Mouse (Mus musculus) CH12.LX (cell line): Measurements from ENCODE around the gene Ppp1r9b. TPM values are rescaled to one million over a fixed set of nuclear protein-coding genes. Genes with fewer than 3 reads are reported as not detected.

Source experiments
- DNase-seq: peaks from one replicate; pipeline ENCODE4 v3.0.0-alpha.2; 2013; ENCODE audit errors: extremely low read depth
- H3K27ac ChIP-seq: 2 replicates; pipeline ENCODE4 v1.5.1; 2012; ENCODE audit warnings: low read depth, mild to moderate bottlenecking, control low read depth, moderate library complexity; ENCODE audit not compliant: insufficient read depth
- H3K27me3 ChIP-seq: replicated peaks from 2 replicates; pipeline ENCODE3; 2012; ENCODE audit warnings: inconsistent platforms
- H3K36me3 ChIP-seq, 2 experiments: replicated peaks in 1 of 2; 2 replicates each; pipeline versions ENCODE3 to v1.6.1; 2012; ENCODE audit warnings: inconsistent platforms in 1 of 2, low read length in 1 of 2, mild to moderate bottlenecking in 1 of 2, mixed read lengths in 1 of 2, moderate library complexity in 1 of 2; ENCODE audit not compliant: control insufficient read depth in 1 of 2, insufficient read depth in 1 of 2
- H3K4me1 ChIP-seq, 2 experiments: 2 replicates each; pipeline ENCODE4 v1.6.1; 2012; ENCODE audit warnings: inconsistent platforms in 1 of 2, moderate library complexity in 1 of 2; ENCODE audit not compliant: insufficient read depth in 2 of 2, control insufficient read depth in 1 of 2
- H3K4me2 ChIP-seq: 2 replicates; pipeline ENCODE4 v1.6.1; 2012; ENCODE audit warnings: low read depth, mild to moderate bottlenecking, control low read depth; ENCODE audit not compliant: poor library complexity, insufficient read depth, severe bottlenecking
- H3K4me3 ChIP-seq, 3 experiments: fragments of 150-350 bp in 1 of 3; sonication (generic) in 1 of 3; replicated peaks in 1 of 3; 2 replicates each; pipeline versions ENCODE3 to v1.5.1; 2011 to 2012; ENCODE audit warnings: low read depth in 2 of 3, low read length in 2 of 3, mild to moderate bottlenecking in 2 of 3, moderate library complexity in 2 of 3, control low read depth in 1 of 3, improper control_type of control experiment in 1 of 3, inconsistent platforms in 1 of 3, mixed read lengths in 1 of 3; ENCODE audit not compliant: poor library complexity in 1 of 3
- H3K79me2 ChIP-seq: replicated peaks from 2 replicates; pipeline ENCODE4 v1.6.1; 2012; ENCODE audit warnings: mild to moderate bottlenecking, moderate library complexity; ENCODE audit not compliant: control insufficient read depth, poor library complexity, insufficient read depth, severe bottlenecking; ENCODE audit errors: extremely low read depth
- H3K9ac ChIP-seq: 2 replicates; pipeline ENCODE4 v1.6.1; 2012; ENCODE audit warnings: low read depth, mild to moderate bottlenecking, control low read depth, moderate library complexity; ENCODE audit not compliant: insufficient read depth
- H3K9me3 ChIP-seq: replicated peaks from 2 replicates; pipeline ENCODE3; 2012; ENCODE audit warnings: low read length, inconsistent platforms, mixed read lengths
- CHD2 ChIP-seq: IDR thresholded peaks from 2 replicates; pipeline ENCODE4 v1.6.1; 2011; ENCODE audit warnings: low read length, improper control_type of control experiment
- JUN ChIP-seq: IDR thresholded peaks from 2 replicates; pipeline ENCODE4 v1.6.1; 2011; ENCODE audit warnings: low read depth, mild to moderate bottlenecking, low read length, improper control_type of control experiment, moderate library complexity; ENCODE audit not compliant: insufficient read depth
- MAFK ChIP-seq: IDR thresholded peaks from 2 replicates; pipeline ENCODE4 v1.6.1; 2011; ENCODE audit warnings: low read length, improper control_type of control experiment; ENCODE audit not compliant: insufficient replicate concordance
- MAX ChIP-seq: IDR thresholded peaks from 2 replicates; pipeline ENCODE4 v1.6.1; 2011; ENCODE audit warnings: low read length, improper control_type of control experiment
- MEF2A ChIP-seq: IDR thresholded peaks from 2 replicates; pipeline ENCODE4 v1.6.1; 2014; ENCODE audit warnings: low read depth, mild to moderate bottlenecking, inconsistent platforms, low read length, improper control_type of control experiment, borderline replicate concordance
- NELFE ChIP-seq: IDR thresholded peaks from 2 replicates; pipeline ENCODE4 v1.6.1; 2011; ENCODE audit warnings: low read depth, low read length, improper control_type of control experiment
- RAD21 ChIP-seq: IDR thresholded peaks from 2 replicates; pipeline ENCODE4 v1.6.1; 2011; ENCODE audit warnings: low read depth, mild to moderate bottlenecking, low read length, improper control_type of control experiment, moderate library complexity
- TCF12 ChIP-seq: IDR thresholded peaks from 2 replicates; pipeline ENCODE4 v1.6.1; 2014; ENCODE audit warnings: low read depth, mild to moderate bottlenecking, inconsistent platforms, low read length, improper control_type of control experiment
- ZC3H11A ChIP-seq: IDR thresholded peaks from 2 replicates; pipeline ENCODE4 v1.6.1; 2012; ENCODE audit warnings: low read depth, mild to moderate bottlenecking, inconsistent platforms, low read length, improper control_type of control experiment
- ZKSCAN1 ChIP-seq: IDR thresholded peaks from 2 replicates; pipeline ENCODE4 v1.6.1; 2012; ENCODE audit warnings: low read depth, inconsistent platforms, low read length, improper control_type of control experiment, borderline replicate concordance
- ZNF384 ChIP-seq: IDR thresholded peaks from 2 replicates; pipeline ENCODE4 v1.6.1; 2012; ENCODE audit warnings: low read depth, low read length, improper control_type of control experiment, inconsistent platforms
- dilution Hi-C: fragments of 300-500 bp; cut with MboI; formaldehyde crosslinking; loops from 2 replicates; pipeline ENCODE4 v1.14.3; 2020; ENCODE audit warnings: low sequenced_read_pairs; ENCODE audit not compliant: extremely low pct_unique_long_range_greater_than_20kb, extremely low pct_ligation_motif_present
- in situ Hi-C: fragments of 300-500 bp; cut with MboI; formaldehyde crosslinking; loops from 3 replicates; pipeline ENCODE4 v1.14.3; 2019; ENCODE audit warnings: low sequenced_read_pairs, low pct_ligation_motif_present, low pct_unique_long_range_greater_than_20kb, mixed read lengths
- polyA plus RNA-seq: library from polyadenylated mRNA; unstranded; fragments of >175 nt; gene quantifications from 2 replicates; pipeline ENCODE4 v1.2.1, GENCODE M21; 2012; ENCODE audit warnings: low read depth; ENCODE audit not compliant: insufficient read length
- total RNA-seq, 2 experiments: library from RNA; depleted of rRNA; stranded (reverse); fragments of 300-350 nt in 1 of 2; fragments of >200 nt in 1 of 2; gene quantifications; 2 replicates each; pipeline ENCODE4 v1.2.3; 2012 to 2014

The Ppp1r9b gene
- total and polyA plus RNA-seq, 3 experiments = 7.8 to 21.8 (median 21.2) TPM

GRCm38 (mm10) chr11:95053062-95053461, 62.2 kb downstream of the Ppp1r9b start:
- Histone ChIP-seq H3K4me1 (peaks cover 0 to 5% of the 10 kb centered on the region in 2 experiments; a peak in 2 of 4 replicates), H3K27ac (no peak overlapping the region), H3K79me2 (no peaks in the 10 kb centered on the region), H3K27me3 (no peaks in the 10 kb centered on the region), H3K4me2 (no peak overlapping the region), H3K9me3 (no peaks in the 10 kb centered on the region), H3K4me3 (no peak overlapping the region), H3K9ac (no peak overlapping the region), H3K36me3 (peaks cover 72 to 83% of the 10 kb centered on the region in 2 experiments)
- in situ Hi-C loops (no loop called here), dilution Hi-C loops (no loop called here)
- TF ChIP-seq MAFK (no peak), TCF12 (no peak), ZKSCAN1 (no peak), ZNF384 (no peak), MEF2A (no peak), MAX (no peak), RAD21 (no peak), NELFE (no peak), CHD2 (no peak), JUN (no peak), ZC3H11A (no peak)
- DNase-seq = no peak

Other genes with a start within 250 kb of the Ppp1r9b start
- 0.21 TPM in 1 of 2 replicates, not detected in the other for gene Cdc34b, start 249.3 kb upstream of the Ppp1r9b start, total RNA-seq (2012; rRNA removed)
- 0.19 TPM in 1 of 2 replicates, not detected in the other for gene Cdc34b, start 249.3 kb upstream of the Ppp1r9b start, total RNA-seq (2014; rRNA removed)
- not detected in 2 replicates for gene Cdc34b, start 249.3 kb upstream of the Ppp1r9b start, polyA plus RNA-seq
- gene Tmem92, start 208.3 kb upstream of the Ppp1r9b start, total RNA-seq (2012; rRNA removed) = 0.17 TPM in 1 of 2 replicates, not detected in the other
- not detected in 2 replicates for gene Tmem92, start 208.3 kb upstream of the Ppp1r9b start, total RNA-seq (2014; rRNA removed)
- gene Tmem92, start 208.3 kb upstream of the Ppp1r9b start, polyA plus RNA-seq = not detected in 2 replicates
- 0.13 TPM in 2 replicates for gene Col1a1, start 54.8 kb upstream of the Ppp1r9b start, total RNA-seq (2012; rRNA removed)
- gene Col1a1, start 54.8 kb upstream of the Ppp1r9b start, total RNA-seq (2014; rRNA removed) = not detected in 2 replicates
- gene Col1a1, start 54.8 kb upstream of the Ppp1r9b start, polyA plus RNA-seq = 0.11 and 0.16 TPM in 2 replicates
- gene Hils1, start 23.4 kb upstream of the Ppp1r9b start, total RNA-seq (2012; rRNA removed) = not detected in 2 replicates
- gene Hils1, start 23.4 kb upstream of the Ppp1r9b start, total RNA-seq (2014; rRNA removed) = not detected in 2 replicates
- not detected in 2 replicates for gene Hils1, start 23.4 kb upstream of the Ppp1r9b start, polyA plus RNA-seq
- 0.08 and 0.34 TPM in 2 replicates for gene Sgca, start 14.7 kb upstream of the Ppp1r9b start, total RNA-seq (2012; rRNA removed)
- not detected in 2 replicates for gene Sgca, start 14.7 kb upstream of the Ppp1r9b start, total RNA-seq (2014; rRNA removed)
- 0.39 and 0.45 TPM in 2 replicates for gene Sgca, start 14.7 kb upstream of the Ppp1r9b start, polyA plus RNA-seq
- gene Samd14, start 18.8 kb downstream of the Ppp1r9b start, total RNA-seq (2012; rRNA removed) = 0.04 and 0.17 TPM in 2 replicates
- 0.07 TPM in 1 of 2 replicates, not detected in the other for gene Samd14, start 18.8 kb downstream of the Ppp1r9b start, total RNA-seq (2014; rRNA removed)
- gene Samd14, start 18.8 kb downstream of the Ppp1r9b start, polyA plus RNA-seq = not detected in 2 replicates
- gene Pdk2, start 50.3 kb downstream of the Ppp1r9b start, total RNA-seq (2012; rRNA removed) = not detected in 2 replicates
- gene Pdk2, start 50.3 kb downstream of the Ppp1r9b start, total RNA-seq (2014; rRNA removed) = not detected in 2 replicates
- not detected in 2 replicates for gene Pdk2, start 50.3 kb downstream of the Ppp1r9b start, polyA plus RNA-seq
- gene Itga3, start 85.8 kb downstream of the Ppp1r9b start, total RNA-seq (2012; rRNA removed) = 34.9 and 53.0 TPM in 2 replicates
- 5.5 and 5.8 TPM in 2 replicates for gene Itga3, start 85.8 kb downstream of the Ppp1r9b start, total RNA-seq (2014; rRNA removed)
- 8.3 and 9.0 TPM in 2 replicates for gene Itga3, start 85.8 kb downstream of the Ppp1r9b start, polyA plus RNA-seq
- 0.21 and 0.55 TPM in 2 replicates for gene Dlx3, start 129.1 kb downstream of the Ppp1r9b start, total RNA-seq (2012; rRNA removed)
- 0.08 TPM in 2 replicates for gene Dlx3, start 129.1 kb downstream of the Ppp1r9b start, total RNA-seq (2014; rRNA removed)
- gene Dlx3, start 129.1 kb downstream of the Ppp1r9b start, polyA plus RNA-seq = 0.17 and 0.22 TPM in 2 replicates
- gene Dlx4, start 155.2 kb downstream of the Ppp1r9b start, total RNA-seq (2012; rRNA removed) = 0.21 and 0.25 TPM in 2 replicates
- not detected in 2 replicates for gene Dlx4, start 155.2 kb downstream of the Ppp1r9b start, total RNA-seq (2014; rRNA removed)
- gene Dlx4, start 155.2 kb downstream of the Ppp1r9b start, polyA plus RNA-seq = not detected in 2 replicates